Mouse (Mus musculus) C2C12 (cell line): Measurements from ENCODE around the gene Mpc2. TPM values are rescaled to one million over a fixed set of nuclear protein-coding genes. Genes with fewer than 3 reads are reported as not detected.

Source experiments
- H3K27me3 ChIP-seq: one replicate; pipeline ENCODE4 v1.6.1; 2011; ENCODE audit not compliant: control insufficient read depth, insufficient read depth, insufficient read length
- H3K36me3 ChIP-seq: one replicate; pipeline ENCODE4 v1.6.1; 2011; ENCODE audit not compliant: control insufficient read depth, insufficient read depth
- H3K4me3 ChIP-seq: one replicate; pipeline ENCODE4 v1.5.1; 2011; ENCODE audit warnings: mild to moderate bottlenecking, control low read depth; ENCODE audit not compliant: poor library complexity, insufficient read depth, severe bottlenecking
- H3K79me2 ChIP-seq: one replicate; pipeline ENCODE4 v1.6.1; 2011; ENCODE audit not compliant: control insufficient read depth, insufficient read depth
- H3K79me3 ChIP-seq: one replicate; pipeline ENCODE4 v1.6.1; 2011; ENCODE audit warnings: low read depth, control low read depth
- H3ac ChIP-seq: one replicate; pipeline ENCODE3; 2011; ENCODE audit warnings: low read depth; ENCODE audit not compliant: control insufficient read depth, insufficient read length
- CEBPB ChIP-seq: IDR thresholded peaks from one replicate; pipeline ENCODE4 v1.6.1; 2011; ENCODE audit warnings: low read depth, mild to moderate bottlenecking, control low read depth, moderate library complexity
- CTCF ChIP-seq: IDR thresholded peaks from one replicate; pipeline ENCODE4 v1.5.1; 2011; ENCODE audit not compliant: control insufficient read depth, insufficient read depth, insufficient read length
- FOSL1 ChIP-seq: IDR thresholded peaks from one replicate; pipeline ENCODE4 v1.8.0; 2011; ENCODE audit warnings: mild to moderate bottlenecking, low read length; ENCODE audit not compliant: poor library complexity, insufficient read depth, severe bottlenecking
- MAX ChIP-seq: IDR thresholded peaks from one replicate; pipeline ENCODE4 v1.6.1; 2011; ENCODE audit warnings: mild to moderate bottlenecking, control low read depth
- MYOD1 ChIP-seq: IDR thresholded peaks from one replicate; pipeline ENCODE4 v1.6.1; 2011; ENCODE audit warnings: low read depth; ENCODE audit not compliant: control insufficient read depth, insufficient read length
- MYOG ChIP-seq: IDR thresholded peaks from one replicate; pipeline ENCODE4 v1.6.1; 2011; ENCODE audit not compliant: control insufficient read depth, insufficient read length; ENCODE audit errors: extremely low read depth
- USF1 ChIP-seq: IDR thresholded peaks from one replicate; pipeline ENCODE4 v1.6.1; 2011; ENCODE audit warnings: low read depth, mild to moderate bottlenecking, control low read depth, moderate library complexity
- polyA plus RNA-seq: library from polyadenylated mRNA; unstranded; fragments of >200 nt; fragmentation: generic; extraction: Trizol; gene quantifications from one replicate; pipeline ENCODE4 v1.2.1, GENCODE M21; 2012; ENCODE audit warnings: missing spikeins

Gene Mpc2
- polyA plus RNA-seq, 1 experiment: 66.8 TPM

GRCm38 (mm10) chr1:165510161-165510560 lies 49.7 kb downstream of the Mpc2 start:
- H3K79me3 ChIP-seq: no peaks in the 10 kb centered on the region
- H3K4me3 ChIP-seq: no peak overlapping the region
- H3ac ChIP-seq: no peak overlapping the region
- H3K36me3 ChIP-seq: no peaks in the 10 kb centered on the region
- H3K79me2 ChIP-seq: no peaks in the 10 kb centered on the region
- no peaks in the 10 kb centered on the region for H3K27me3 ChIP-seq
- TF ChIP-seq MYOG: no peak
- no peak for TF ChIP-seq MAX
- no peak for TF ChIP-seq USF1
- no peak for TF ChIP-seq FOSL1
- TF ChIP-seq MYOD1: no peak
- TF ChIP-seq CTCF: no peak

DNA sequence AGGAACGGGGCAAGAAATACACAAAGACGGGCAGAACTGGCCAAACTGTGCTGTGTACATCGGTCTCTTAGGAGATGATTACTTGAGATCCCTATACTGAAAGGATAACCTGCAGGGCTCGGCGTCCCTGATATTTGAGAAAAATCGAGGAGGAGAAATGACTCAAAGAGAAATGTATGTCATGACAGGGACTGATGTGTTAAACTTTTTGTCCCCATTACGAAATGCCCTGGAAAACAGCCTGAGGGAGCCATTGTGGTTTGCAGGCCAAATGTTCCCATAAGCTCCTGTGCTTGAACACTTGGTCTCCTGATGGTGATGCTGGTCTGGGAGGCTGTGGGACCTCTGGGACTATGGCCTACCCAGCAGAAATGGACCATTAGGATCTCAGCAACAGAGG lies 60.3 kb downstream of the Mpc2 start:
- Histone ChIP-seq H3K4me3 (no peak overlapping the region), H3K36me3 (no peaks in the 10 kb centered on the region), H3K27me3 (no peaks in the 10 kb centered on the region), H3K79me3 (no peaks in the 10 kb centered on the region), H3K79me2 (no peaks in the 10 kb centered on the region), H3ac (no peak overlapping the region)
- TF ChIP-seq MAX: no peak
- no peak for TF ChIP-seq MYOG
- no peak for TF ChIP-seq CEBPB
- TF ChIP-seq FOSL1: no peak
- TF ChIP-seq USF1: no peak
- TF ChIP-seq CTCF: no peak
- TF ChIP-seq MYOD1: no peak

Other genes starting within 250 kb of the Mpc2 start
- gene Tiprl, start 223.6 kb upstream of the Mpc2 start, polyA plus RNA-seq: 31.3 TPM
- gene Gpr161, start 164.8 kb upstream of the Mpc2 start, polyA plus RNA-seq: 4.0 TPM
- gene Dcaf6, start 162 bp upstream of the Mpc2 start, polyA plus RNA-seq: 7.1 TPM
- gene Adcy10, start 24.5 kb downstream of the Mpc2 start, polyA plus RNA-seq: not detected
- gene Mpzl1, start 173.9 kb downstream of the Mpc2 start, polyA plus RNA-seq: 32.1 TPM
- 0.05 TPM for gene Rcsd1, start 249.1 kb downstream of the Mpc2 start, polyA plus RNA-seq